Mouse (Mus musculus) ES-Bruce4 (cell line): ENCODE measurements at regions not wholly inside any gene's neighbourhood (a gene's known extent, or its start where the extent isn't known, plus 50 kb on each side); places are given as distances from the start of the nearest gene placed in this dataset.

ENCODE experiments used
- H3K27ac ChIP-seq: 2 replicates; pipeline ENCODE4 v1.5.1; 2012; ENCODE audit warnings: low read length, inconsistent platforms; ENCODE audit not compliant: insufficient read depth
- H3K27me3 ChIP-seq: 2 replicates; pipeline ENCODE4 v1.6.1; 2012; ENCODE audit warnings: mild to moderate bottlenecking, low read length, inconsistent platforms; ENCODE audit not compliant: control insufficient read depth, poor library complexity, insufficient read depth, severe bottlenecking
- H3K36me3 ChIP-seq: 2 replicates; pipeline ENCODE4 v1.6.1; 2012; ENCODE audit warnings: inconsistent platforms, mild to moderate bottlenecking, low read length, moderate library complexity; ENCODE audit not compliant: control insufficient read depth, poor library complexity, insufficient read depth, severe bottlenecking
- H3K4me1 ChIP-seq: one replicate; pipeline ENCODE4 v1.8.1; 2011; ENCODE audit warnings: low read length; ENCODE audit not compliant: control insufficient read depth, insufficient read depth
- H3K4me3 ChIP-seq: 2 replicates; pipeline ENCODE4 v1.5.1; 2011; ENCODE audit warnings: low read depth, mild to moderate bottlenecking, low read length
- H3K9ac ChIP-seq: 2 replicates; pipeline ENCODE4 v1.6.1; 2012; ENCODE audit warnings: low read depth, mild to moderate bottlenecking, inconsistent platforms; ENCODE audit not compliant: poor library complexity, severe bottlenecking
- H3K9me3 ChIP-seq: replicated peaks from 2 replicates; pipeline ENCODE4 v1.6.1; 2012; ENCODE audit warnings: mild to moderate bottlenecking, low read length, inconsistent platforms; ENCODE audit not compliant: control insufficient read depth, poor library complexity, insufficient read depth, severe bottlenecking
- CTCF ChIP-seq: IDR thresholded peaks from one replicate; pipeline ENCODE4 v1.8.1; 2011; ENCODE audit warnings: low read depth, low read length
- EP300 ChIP-seq: IDR thresholded peaks from 2 replicates; pipeline ENCODE4 v1.6.1; 2011; ENCODE audit warnings: low read depth, low read length; ENCODE audit not compliant: insufficient read depth
- POLR2A ChIP-seq: IDR thresholded peaks from one replicate; pipeline ENCODE4 v1.8.1; 2011; ENCODE audit warnings: low read length; ENCODE audit not compliant: insufficient read depth

DNA sequence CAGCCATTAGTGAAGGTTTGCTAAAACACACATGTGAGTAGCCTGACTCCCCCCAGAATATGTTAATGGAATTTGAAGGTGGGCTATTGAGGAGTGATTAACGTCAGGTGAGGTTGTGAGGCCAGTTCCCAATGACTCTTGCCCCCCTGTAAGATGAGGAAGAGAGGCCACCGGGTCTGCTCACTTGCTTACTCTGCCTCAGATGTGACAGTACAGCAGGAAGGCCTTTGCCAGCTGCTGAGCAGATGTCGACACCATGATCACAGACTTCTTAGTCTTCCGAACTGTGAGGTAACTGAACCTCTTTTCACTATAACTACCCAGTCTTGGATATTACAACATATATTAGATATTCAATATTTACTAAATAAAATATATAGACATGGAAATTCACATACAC lies 127.4 kb downstream of the Kdr start:
- Histone ChIP-seq H3K27me3 (no peaks in the 10 kb centered on the region), H3K4me3 (no peak overlapping the region), H3K36me3 (no peaks in the 10 kb centered on the region), H3K9ac (no peak overlapping the region), H3K9me3 (no peaks in the 10 kb centered on the region), H3K4me1 (no peaks in the 10 kb centered on the region), H3K27ac (no peak overlapping the region)
- TF ChIP-seq POLR2A (no peak), EP300 (no peak), CTCF (no peak)

GRCm38 (mm10) chr5:75847966-75848365 lies 130.3 kb downstream of the Kdr start:
- H3K9me3 ChIP-seq = no peaks in the 10 kb centered on the region
- H3K36me3 ChIP-seq = no peaks in the 10 kb centered on the region
- H3K4me3 ChIP-seq = no peak overlapping the region
- no peaks in the 10 kb centered on the region for H3K27me3 ChIP-seq
- no peaks in the 10 kb centered on the region for H3K4me1 ChIP-seq
- no peak overlapping the region for H3K9ac ChIP-seq
- TF ChIP-seq POLR2A (no peak), EP300 (no peak), CTCF (no peak)
- H3K27ac ChIP-seq = no peak overlapping the region

DNA sequence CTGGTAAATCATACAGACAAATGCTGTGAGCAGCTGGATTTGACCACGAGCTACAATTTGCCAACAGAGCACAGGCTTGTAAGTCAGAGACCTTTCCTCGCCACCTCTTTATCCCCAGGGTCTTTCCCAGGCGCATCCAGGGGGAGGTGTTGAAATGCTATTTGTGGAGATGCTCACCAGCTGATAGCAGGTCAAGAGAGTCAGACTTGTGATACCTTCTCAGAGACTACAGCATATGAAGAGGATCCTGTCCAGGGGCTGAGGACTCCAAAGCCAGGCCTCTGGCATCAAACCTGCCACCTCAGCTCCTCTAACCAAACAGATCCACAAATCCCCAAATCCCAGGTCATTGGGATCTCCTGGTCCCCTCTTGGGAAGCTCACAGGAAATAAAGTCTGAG lies 130.9 kb downstream of the Kdr start:
- Histone ChIP-seq H3K27ac (no peak overlapping the region), H3K27me3 (no peaks in the 10 kb centered on the region), H3K36me3 (no peaks in the 10 kb centered on the region), H3K9ac (no peak overlapping the region), H3K9me3 (no peaks in the 10 kb centered on the region), H3K4me1 (no peaks in the 10 kb centered on the region), H3K4me3 (no peak overlapping the region)
- TF ChIP-seq POLR2A (no peak), EP300 (no peak), CTCF (no peak)

DNA sequence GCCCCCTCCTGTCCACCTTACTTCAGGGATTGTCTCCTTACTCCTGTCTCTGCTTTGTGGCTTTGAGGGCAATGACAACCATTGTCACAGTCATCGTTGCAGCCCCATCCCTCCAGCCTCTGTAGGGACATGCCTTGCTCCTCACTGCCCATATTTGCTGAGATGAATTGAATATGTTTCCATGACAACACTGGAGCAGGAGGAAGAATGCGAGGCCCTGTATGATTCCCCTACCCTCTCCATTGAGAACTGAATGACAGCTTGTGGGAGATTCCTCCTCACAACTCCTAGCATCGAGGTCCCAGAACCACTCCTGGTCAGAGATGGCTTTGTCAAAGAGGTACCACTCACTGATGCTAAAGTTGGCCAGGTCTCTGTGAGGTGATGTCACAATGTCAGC lies 132.2 kb downstream of the Kdr start:
- no peak overlapping the region for H3K9ac ChIP-seq
- no peaks in the 10 kb centered on the region for H3K4me1 ChIP-seq

DNA sequence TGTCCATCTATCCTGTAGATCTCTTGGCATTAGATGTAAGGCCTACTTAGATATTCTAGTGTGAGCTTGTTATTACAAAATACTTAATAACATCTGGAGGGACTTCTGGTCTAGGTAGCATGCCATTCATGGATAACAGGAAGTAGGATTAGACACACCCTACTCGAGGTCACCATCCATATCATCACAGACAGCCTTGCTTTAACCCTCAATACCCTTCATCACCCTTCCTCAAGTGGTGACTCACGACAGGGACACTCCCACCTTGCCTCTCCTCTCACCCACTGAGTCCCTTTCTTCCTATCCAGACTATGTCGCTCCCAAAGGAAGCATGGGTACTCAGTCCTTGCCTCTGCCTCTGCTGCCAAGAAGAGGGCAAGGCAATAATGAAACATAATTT lies 134.5 kb downstream of the Kdr start:
- no peaks in the 10 kb centered on the region for H3K27me3 ChIP-seq
- no peaks in the 10 kb centered on the region for H3K9me3 ChIP-seq
- H3K4me1 ChIP-seq = no peaks in the 10 kb centered on the region
- H3K27ac ChIP-seq = no peak overlapping the region
- TF ChIP-seq EP300 (no peak), CTCF (no peak)
- H3K36me3 ChIP-seq = no peaks in the 10 kb centered on the region
- no peak overlapping the region for H3K9ac ChIP-seq
- H3K4me3 ChIP-seq = no peak overlapping the region

More for the DNA sequence above, 132.2 kb downstream of the Kdr start:
- H3K36me3 ChIP-seq = no peaks in the 10 kb centered on the region
- no peak overlapping the region for H3K27ac ChIP-seq
- H3K9me3 ChIP-seq = no peaks in the 10 kb centered on the region
- H3K4me3 ChIP-seq = no peak overlapping the region
- no peaks in the 10 kb centered on the region for H3K27me3 ChIP-seq
- TF ChIP-seq POLR2A = no peak
- no peak for TF ChIP-seq CTCF
- TF ChIP-seq EP300 = no peak

DNA sequence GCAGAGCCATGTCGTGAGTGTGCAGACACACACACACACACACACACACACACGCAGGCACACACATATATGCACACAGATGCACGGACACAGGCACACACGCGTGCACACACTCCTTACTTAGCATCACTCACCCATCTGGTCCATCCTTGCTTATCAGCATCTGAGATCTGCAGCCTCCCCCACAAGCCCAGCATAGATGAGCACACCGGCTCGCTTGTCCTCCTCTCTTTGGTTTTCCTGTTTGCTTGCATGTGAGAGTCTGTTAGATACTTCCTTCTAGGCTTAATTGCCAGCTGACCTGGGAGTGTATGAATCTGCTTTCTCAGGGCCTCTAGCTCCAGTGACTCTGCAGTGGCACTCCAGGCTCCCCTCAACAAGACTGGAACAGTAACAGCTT lies 137.8 kb downstream of the Kdr start:
- Histone ChIP-seq H3K36me3 (no peaks in the 10 kb centered on the region), H3K9me3 (no peaks in the 10 kb centered on the region), H3K4me3 (no peak overlapping the region), H3K27ac (no peak overlapping the region), H3K9ac (no peak overlapping the region), H3K27me3 (no peaks in the 10 kb centered on the region), H3K4me1 (no peaks in the 10 kb centered on the region)
- TF ChIP-seq CTCF = no peak
- TF ChIP-seq EP300 = no peak
- no peak for TF ChIP-seq POLR2A
